ENCODE assay signal across 8 mouse cellular contexts in the genomic region with DNA sequence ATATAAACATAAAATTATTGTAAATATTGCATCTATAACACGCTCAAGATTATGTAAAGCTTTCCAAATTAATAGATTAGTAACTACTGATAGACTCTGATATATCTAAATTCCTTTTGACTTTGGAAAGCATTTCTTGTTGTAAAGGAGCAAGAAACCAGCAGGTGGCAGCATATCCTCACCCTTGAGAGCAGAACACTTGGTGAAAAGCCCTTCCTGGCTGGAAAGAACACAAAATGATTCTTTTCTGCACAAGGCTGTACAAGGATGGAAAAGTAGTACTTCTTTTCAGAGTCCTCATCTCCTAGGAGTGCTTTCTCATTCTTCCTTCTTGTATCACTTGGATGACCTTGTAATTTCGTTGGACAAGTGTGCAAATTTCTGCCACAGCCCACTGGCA.
DNase-seq lines count a peak whose midpoint lies in the region; ATAC-seq and TF ChIP-seq lines count a peak whose summit lies in the region.

No protein-coding gene starts in this region.

- H3K4me2 ChIP-seq in limb, embryonic 14.5 days (replicated peaks; ENCODE audit: low read depth, low read length, severe bottlenecking): no peak overlapping the region

- no peaks in the 10 kb centered on the region for H3K27me3 ChIP-seq in embryonic facial prominence, embryonic 10.5 days (replicated peaks; ENCODE audit: low read depth, poor library complexity, severe bottlenecking)
- H3K27me3 ChIP-seq in limb, embryonic 14.5 days (ENCODE audit: control insufficient read depth, insufficient read depth, low read length): no peaks in the 10 kb centered on the region

- DNase-seq in ovary, postnatal 10 days (ENCODE audit: low spot score): peak; percentile 4
- DNase-seq in ovary, adult 18-20 months (ENCODE audit: low spot score): no peak
- DNase-seq in adrenal gland, postnatal 14 days: peak; percentile 79
- peak; percentile 68 for DNase-seq in embryonic facial prominence, embryonic 10.5 days (ENCODE audit: low spot score)
- DNase-seq in induced T-regulatory cell, adult 2 months (ENCODE audit: low read depth): peak; percentile 2
- DNase-seq in limb, embryonic 14.5 days (ENCODE audit: low spot score): peak; percentile 77
- peak; percentile 81 to 88 for DNase-seq in right cerebral cortex, adult 2 months (ENCODE audit: low spot score in 2 of 2)

- no peak for ATAC-seq in limb, embryonic 14.5 days (ENCODE audit: low FRiP score, low read depth)
- ATAC-seq in activated CD4-positive, CD25-positive, alpha-beta regulatory T cell, adult 4 months: no peak

- TF ChIP-seq POLR2A in limb, embryonic 14.5 days (IDR thresholded peaks at IDR 0.05; ENCODE audit: borderline replicate concordance, extremely low read depth, insufficient read depth, insufficient read length): no peak

- H3K9me3 ChIP-seq in embryonic facial prominence, embryonic 10.5 days: no peaks in the 10 kb centered on the region
- no peaks in the 10 kb centered on the region for H3K9me3 ChIP-seq in limb, embryonic 14.5 days (ENCODE audit: control insufficient read depth, low read length)

- H3K4me1 ChIP-seq in embryonic facial prominence, embryonic 10.5 days: no peaks in the 10 kb centered on the region
- H3K4me1 ChIP-seq in limb, embryonic 14.5 days (ENCODE audit: control insufficient read depth, insufficient read depth, low read length): no peaks in the 10 kb centered on the region

- H3K9ac ChIP-seq in limb, embryonic 14.5 days (ENCODE audit: low read depth, low read length, severe bottlenecking): no peak overlapping the region

- WGBS in embryonic facial prominence, embryonic 10.5 days: 17% methylated on average over 2 of the region's 2 CpGs
- WGBS in limb, embryonic 14.5 days: 5% methylated on average over 2 of the region's 2 CpGs

- H3K4me3 ChIP-seq in embryonic facial prominence, embryonic 10.5 days: no peak overlapping the region
- no peak overlapping the region for H3K4me3 ChIP-seq in limb, embryonic 14.5 days (replicated peaks; ENCODE audit: low read length)

- no peaks in the 10 kb centered on the region for H3K36me3 ChIP-seq in embryonic facial prominence, embryonic 10.5 days (replicated peaks)
- no peaks in the 10 kb centered on the region for H3K36me3 ChIP-seq in limb, embryonic 14.5 days (ENCODE audit: control insufficient read depth, insufficient read depth, low read length)

- H3K27ac ChIP-seq in embryonic facial prominence, embryonic 10.5 days (replicated peaks): no peak overlapping the region
- H3K27ac ChIP-seq in limb, embryonic 14.5 days (replicated peaks; ENCODE audit: low read depth, low read length): no peak overlapping the region
